Mouse (Mus musculus) bone marrow macrophage, adult 2 months (primary cell): Measurements from ENCODE around the gene AI464131.

Experiments used
- CTCF ChIP-seq: IDR thresholded peaks from 2 replicates; pipeline ENCODE4 v1.5.1; 2012; ENCODE audit warnings: low read depth, mild to moderate bottlenecking, low read length, moderate library complexity
- POLR2A ChIP-seq: IDR thresholded peaks from 2 replicates; pipeline ENCODE4 v1.6.1; 2012; ENCODE audit warnings: mild to moderate bottlenecking, low read depth, low read length, borderline replicate concordance

- TF ChIP-seq CTCF, result no peak
- TF ChIP-seq POLR2A, result no peak
Measured at GRCm38 (mm10) chr4:41542136-41542535, 39.3 kb upstream of the AI464131 start.
